Mouse (Mus musculus) liver (tissue): ENCODE data around the gene Zfp697.
"Not testable (repeated sequence)": the region's sequence is repeated elsewhere in the genome, so short reads cannot be mapped to it uniquely, and the experiment has no call there.

ENCODE experiments used
- DNase-seq: peaks from one replicate; pipeline ENCODE4 v3.0.0-alpha.2; 2020; ENCODE audit warnings: mixed read lengths

Gene Zfp697

DNA sequence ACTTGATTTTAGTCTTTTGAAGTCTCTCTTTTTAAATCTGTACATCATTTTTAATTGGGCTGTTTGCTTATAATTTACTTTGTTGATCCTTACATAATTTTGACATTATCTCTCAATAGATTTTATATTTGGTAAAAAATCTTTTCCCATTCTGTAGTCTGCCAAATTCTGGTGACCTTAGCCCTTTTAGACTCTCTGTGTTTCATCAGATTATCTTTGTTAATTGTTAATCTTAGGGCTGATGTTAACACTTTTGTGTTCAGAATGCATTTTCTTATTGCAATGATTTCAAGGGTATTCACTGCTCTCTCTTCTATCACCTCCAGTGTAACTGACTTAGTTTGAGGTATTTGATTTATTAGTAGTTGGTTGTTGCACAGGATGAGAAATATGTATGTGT, 338.5 kb downstream of the Zfp697 start:
- no peak for DNase-seq

DNA sequence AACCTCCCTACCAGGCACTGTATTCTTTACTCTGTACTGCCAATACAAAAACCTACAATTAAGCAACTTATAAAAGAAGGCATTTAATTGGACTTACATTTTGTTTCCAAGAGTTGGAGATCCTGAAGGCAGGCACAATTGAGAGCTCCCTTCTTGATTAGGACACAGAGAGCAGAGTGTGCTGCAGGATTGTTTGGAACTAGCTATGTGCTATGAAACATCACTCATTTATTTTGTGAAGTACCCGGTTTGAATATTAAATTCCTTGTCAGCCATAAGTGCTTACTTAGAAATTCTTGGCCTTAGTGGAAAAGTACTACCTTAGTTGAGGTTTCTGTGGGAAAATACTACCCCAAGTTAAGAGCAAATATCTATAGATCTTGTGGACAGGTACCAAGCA, 342.1 kb downstream of the Zfp697 start, which contains the start of gene Hsd3b2:
Hsd3b2 (minus strand) TSS at position 168 of the 400 bp plus-strand sequence.
- no peak for DNase-seq

DNA sequence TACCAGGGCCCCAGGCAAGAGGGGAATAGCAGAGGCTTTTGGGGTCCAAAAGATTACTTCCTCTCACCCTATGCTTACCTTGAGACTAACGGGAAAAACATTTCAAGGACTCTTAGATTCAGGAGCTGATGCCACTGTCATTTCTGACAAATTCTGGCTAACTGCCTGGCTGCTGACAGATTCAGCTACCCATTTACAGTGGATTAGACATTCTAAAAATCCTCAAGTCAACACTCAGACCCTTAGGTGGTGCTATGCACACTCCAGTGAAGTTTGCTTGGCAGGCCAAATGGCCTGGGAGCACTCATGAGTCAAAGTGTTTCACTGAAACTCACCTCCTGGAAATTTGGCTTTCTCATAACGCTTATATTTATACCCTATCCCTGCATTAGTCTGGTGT, 344.0 kb downstream of the Zfp697 start:
- no peak for DNase-seq

DNA sequence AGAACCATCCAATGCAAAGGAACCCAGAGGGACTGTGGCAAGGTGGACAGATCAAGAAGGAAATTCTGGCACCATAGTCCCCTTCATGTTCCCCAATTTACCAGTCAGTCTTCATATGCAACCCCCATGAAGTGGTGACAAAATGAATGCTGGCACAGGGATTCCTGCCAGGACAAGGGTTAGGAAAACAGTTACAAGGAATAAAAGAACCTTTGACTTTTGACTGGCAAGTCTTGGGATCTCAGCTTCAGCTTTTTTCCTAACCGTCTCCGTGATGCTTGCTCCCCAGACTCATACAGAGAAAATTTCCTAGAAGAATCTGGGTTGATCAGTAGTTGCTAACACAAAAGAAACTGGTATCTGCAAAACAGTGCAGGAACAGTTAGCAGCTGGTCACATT, 351.5 kb downstream of the Zfp697 start:
- DNase-seq: no peak

DNA sequence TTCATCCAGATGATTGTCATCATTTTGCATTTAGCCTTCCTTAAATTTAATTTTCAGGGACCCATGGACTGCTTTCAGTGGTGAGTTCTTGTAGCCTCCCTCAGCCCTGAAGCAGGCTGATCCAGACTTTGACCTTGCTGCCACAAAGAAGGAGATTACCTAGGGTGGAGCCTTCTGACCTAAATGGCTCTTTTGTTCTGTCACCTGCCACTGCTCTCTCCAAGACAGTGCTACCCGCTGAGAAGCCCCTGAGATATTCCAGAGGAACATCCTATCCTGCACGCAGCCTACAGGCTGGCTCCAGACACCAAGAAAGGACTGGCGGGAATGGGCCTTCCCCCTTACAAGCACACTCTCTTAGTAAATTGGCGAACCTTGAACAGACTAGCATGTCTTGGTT, 352.1 kb downstream of the Zfp697 start:
- no peak for DNase-seq

DNA sequence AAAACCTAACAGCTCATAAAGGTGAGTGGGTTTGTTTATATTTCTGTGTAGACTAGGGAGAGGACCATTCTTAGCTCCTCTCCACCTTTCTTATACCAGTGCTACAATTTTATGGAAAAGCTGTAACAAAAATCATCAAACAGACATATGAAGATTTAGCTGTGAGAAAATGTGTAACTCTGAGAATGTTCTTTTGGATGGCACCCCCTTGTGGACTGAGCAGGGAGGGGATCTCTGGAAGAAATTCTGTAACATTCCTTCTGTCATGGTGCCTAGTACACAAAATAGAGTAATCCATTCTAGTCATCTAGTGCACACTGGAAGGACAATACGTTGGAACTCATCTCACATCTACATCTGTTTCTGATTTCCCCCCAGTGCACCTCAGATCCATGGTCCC, 358.8 kb downstream of the Zfp697 start:
- DNase-seq: not testable (repeated sequence)

DNA sequence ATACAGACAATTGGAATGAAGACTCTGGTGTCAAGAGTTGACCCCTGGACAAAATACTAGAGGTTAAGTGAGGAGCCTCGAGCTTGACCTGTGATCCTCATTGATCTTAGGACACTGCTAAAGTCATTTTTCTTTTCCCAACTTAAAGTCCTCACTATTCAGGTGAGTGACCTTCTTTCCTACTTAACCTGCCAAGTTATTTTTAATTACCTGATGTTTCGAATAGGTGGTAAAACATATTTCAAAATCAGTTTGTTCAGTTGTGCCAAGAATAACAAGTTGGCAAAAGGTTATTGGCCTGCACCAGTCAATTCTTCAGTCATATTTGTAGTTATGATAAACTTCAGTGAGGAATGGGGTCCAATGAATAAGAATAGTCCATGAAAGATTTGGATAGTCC, 369.9 kb downstream of the Zfp697 start:
- DNase-seq: no peak

DNA sequence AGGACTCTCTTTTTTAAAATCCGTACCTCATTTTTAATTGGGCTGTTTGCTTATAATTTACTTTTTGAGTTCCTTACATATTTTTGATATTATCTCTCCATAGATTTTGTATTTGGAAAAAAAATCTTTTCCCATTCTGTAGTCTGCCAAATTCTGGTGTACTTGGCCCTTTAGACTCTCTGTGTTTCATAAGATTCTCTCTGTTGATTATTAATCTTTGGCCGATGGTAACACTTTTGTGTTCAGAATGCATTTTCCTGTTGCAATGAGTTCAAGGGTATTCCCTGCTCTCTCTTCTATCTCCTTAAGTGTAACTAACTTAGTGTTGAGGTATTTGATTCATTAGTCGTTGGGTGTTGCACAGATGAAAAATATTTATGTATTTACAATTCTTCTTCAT, 374.6 kb downstream of the Zfp697 start:
- no peak for DNase-seq

DNA sequence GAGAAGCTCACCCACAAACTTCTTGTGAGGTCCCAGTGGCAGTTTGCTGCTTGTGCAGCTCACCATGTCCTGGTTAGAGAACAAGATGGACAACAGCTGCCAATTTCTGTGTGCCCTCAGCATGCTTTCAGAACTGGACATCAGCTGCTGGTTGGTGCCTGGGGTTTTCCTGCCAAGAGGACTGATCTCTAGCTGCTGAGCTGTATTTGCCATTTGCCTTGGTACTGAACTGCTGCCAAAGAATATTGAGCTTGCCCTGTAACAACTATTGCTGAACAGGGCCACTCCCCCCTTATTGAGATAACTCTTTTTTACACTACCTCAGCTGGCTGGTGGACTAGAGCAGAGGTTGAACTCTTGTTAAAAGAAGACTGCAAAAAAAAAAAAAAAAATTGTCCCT, 381.9 kb downstream of the Zfp697 start:
- DNase-seq: no peak

DNA sequence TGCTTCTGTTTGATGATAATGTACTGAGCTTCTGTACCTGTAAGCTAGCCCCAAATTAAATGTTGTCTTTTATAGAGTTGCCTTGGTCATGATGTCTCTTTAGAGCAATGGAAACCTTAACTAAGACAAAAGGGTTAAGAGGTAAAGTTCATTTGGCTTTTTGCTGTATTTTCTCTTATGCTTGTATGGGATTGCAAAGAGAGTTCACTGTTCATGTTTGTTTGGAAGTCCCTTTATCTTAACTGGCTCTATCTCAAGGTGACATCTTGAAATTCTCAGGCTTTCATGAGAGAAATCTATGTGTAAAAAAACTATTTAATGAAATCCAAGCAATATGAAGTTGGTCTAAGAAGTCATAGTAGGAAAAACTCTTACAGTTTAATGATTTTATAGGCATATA, 398.7 kb downstream of the Zfp697 start:
- no peak for DNase-seq

DNA sequence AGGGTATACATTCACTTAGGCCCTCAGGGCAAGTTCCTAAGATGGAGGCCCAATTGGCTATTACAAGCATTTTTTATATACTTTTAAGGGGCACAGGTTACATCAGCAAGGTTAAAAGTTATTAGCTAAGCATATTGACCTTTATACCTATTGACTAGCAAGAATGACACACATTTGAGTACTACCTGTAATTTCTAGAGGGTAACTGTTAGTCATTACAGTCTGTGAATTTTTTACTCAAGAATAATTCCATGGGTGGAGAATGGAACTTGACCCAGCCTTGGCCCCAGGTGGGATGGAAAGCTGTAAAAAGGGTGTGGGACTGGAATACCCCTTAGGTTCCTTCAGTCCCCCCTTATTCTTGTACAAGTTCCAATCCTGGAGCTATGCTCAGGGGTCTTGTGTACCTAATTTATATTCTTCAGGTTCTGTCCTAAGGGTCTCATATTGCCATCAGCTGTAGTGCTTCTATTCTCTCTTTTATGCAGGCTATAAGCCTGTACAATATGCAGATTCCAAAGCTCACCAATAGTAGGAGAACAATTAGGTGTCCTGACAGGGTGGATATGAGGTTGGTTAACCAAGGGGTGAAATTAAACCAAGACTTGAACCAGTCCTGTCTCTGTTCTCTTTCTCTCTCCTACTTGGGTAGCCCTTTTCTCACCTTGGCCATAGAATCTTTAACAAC, 400.1 kb downstream of the Zfp697 start:
- no peak for DNase-seq

DNA sequence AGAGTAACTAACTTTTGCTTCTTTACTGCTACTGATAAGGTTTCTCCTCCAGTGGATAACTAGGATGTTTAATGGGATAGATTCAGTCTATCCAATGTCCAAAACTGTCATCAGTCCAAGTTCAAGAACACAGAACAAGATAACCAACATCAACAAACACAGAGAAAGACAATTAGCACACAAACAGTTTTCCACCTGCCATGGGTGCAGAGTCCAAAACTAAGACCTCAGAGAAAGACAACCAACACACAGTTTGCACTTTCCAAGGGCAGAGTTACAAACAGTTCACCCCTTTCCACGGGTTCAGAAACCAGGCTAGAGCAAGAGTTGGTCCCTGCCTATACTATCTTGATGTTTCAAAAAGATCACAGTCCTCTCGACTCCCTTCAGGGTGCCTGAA, 404.3 kb downstream of the Zfp697 start:
- no peak for DNase-seq
